Mouse (Mus musculus) ES-Bruce4 (cell line): ENCODE results near the gene Atf7.

ENCODE experiments used
- CTCF ChIP-seq: IDR thresholded peaks from one replicate; pipeline ENCODE4 v1.8.1; 2011; ENCODE audit warnings: low read depth, low read length
- EP300 ChIP-seq: IDR thresholded peaks from 2 replicates; pipeline ENCODE4 v1.6.1; 2011; ENCODE audit warnings: low read depth, low read length; ENCODE audit not compliant: insufficient read depth
- POLR2A ChIP-seq: IDR thresholded peaks from one replicate; pipeline ENCODE4 v1.8.1; 2011; ENCODE audit warnings: low read length; ENCODE audit not compliant: insufficient read depth

- TF ChIP-seq POLR2A (no peak), CTCF (no peak), EP300 (no peak)
These were observed 38.6 kb upstream of the Atf7 start for GRCm38 (mm10) chr15:102663825-102664224.
